Mouse (Mus musculus): Measurements from ENCODE around the gene Treml2. TPM values are rescaled to one million over a fixed set of nuclear protein-coding genes. Genes with fewer than 3 reads are reported as not detected.
"Not testable (repeated sequence)": the region's sequence is repeated elsewhere in the genome, so short reads cannot be mapped to it uniquely, and the experiment has no call there.

Treml2 gene
- polyA plus RNA-seq, 1 experiment from 2014 or later, result 11.9 TPM

- no peak for DNase-seq (ENCODE audit: low spot score)
Measured at GRCm38 (mm10) chr17:48346834-48347233, 47.5 kb downstream of the Treml2 start.

GRCm38 (mm10) chr17:48347287-48347686, 48.0 kb downstream of the Treml2 start:
- DNase-seq (ENCODE audit: low spot score), result no peak

GRCm38 (mm10) chr17:48350681-48351193, 51.4 kb downstream of the Treml2 start:
- DNase-seq (ENCODE audit: low spot score), result no peak

GRCm38 (mm10) chr17:48352976-48353375, 53.7 kb downstream of the Treml2 start:
- not testable (repeated sequence) for DNase-seq (ENCODE audit: low spot score)

GRCm38 (mm10) chr17:48355822-48356221, 56.5 kb downstream of the Treml2 start:
- DNase-seq (ENCODE audit: low spot score), result no peak

GRCm38 (mm10) chr17:48357892-48358291, 58.6 kb downstream of the Treml2 start:
- no peak for DNase-seq (ENCODE audit: low spot score)

GRCm38 (mm10) chr17:48359616-48360015, 60.3 kb downstream of the Treml2 start, which contains the start of gene Treml1:
Treml1 (plus strand) TSS chr17:48359916.
- no peak for DNase-seq (ENCODE audit: low spot score)

GRCm38 (mm10) chr17:48360462-48360861, 61.2 kb downstream of the Treml2 start:
- no peak for DNase-seq (ENCODE audit: low spot score)

Other genes starting within 250 kb of the Treml2 start
- not detected in 2 replicates for gene 1700067P10Rik, start 210.2 kb upstream of the Treml2 start, polyA plus RNA-seq (2015; fragmentation: Nextera tagmentation; extraction: Ambion mirVana)
- not detected in 2 replicates for gene 9830107B12Rik, start 153.2 kb upstream of the Treml2 start, polyA plus RNA-seq (2015; fragmentation: Nextera tagmentation; extraction: Ambion mirVana)
- gene A530064D06Rik, start 132.2 kb upstream of the Treml2 start, polyA plus RNA-seq (2015; fragmentation: Nextera tagmentation; extraction: Ambion mirVana), result 0.13 and 0.42 TPM in 2 replicates
- 0.05 TPM in 2 replicates for gene Trem1, start 66.7 kb upstream of the Treml2 start, polyA plus RNA-seq (2015; fragmentation: Nextera tagmentation; extraction: Ambion mirVana)
- gene Trem3, start 51.7 kb upstream of the Treml2 start, polyA plus RNA-seq (2015; fragmentation: Nextera tagmentation; extraction: Ambion mirVana), result 0.14 and 0.30 TPM in 2 replicates
- gene Treml4, start 35.2 kb upstream of the Treml2 start, polyA plus RNA-seq (2015; fragmentation: Nextera tagmentation; extraction: Ambion mirVana), result 0.82 and 1.5 TPM in 2 replicates
- gene B430306N03Rik, start 16.6 kb downstream of the Treml2 start, polyA plus RNA-seq (2015; fragmentation: Nextera tagmentation; extraction: Ambion mirVana), result 0.53 and 0.64 TPM in 2 replicates
- gene Trem2, start 46.9 kb downstream of the Treml2 start, polyA plus RNA-seq (2015; fragmentation: Nextera tagmentation; extraction: Ambion mirVana), result 2.1 and 3.8 TPM in 2 replicates
- 0.10 TPM in 2 replicates for gene Treml1, start 60.4 kb downstream of the Treml2 start, polyA plus RNA-seq (2015; fragmentation: Nextera tagmentation; extraction: Ambion mirVana)
- 13.3 and 15.2 TPM in 2 replicates for gene Nfya, start 110.4 kb downstream of the Treml2 start, polyA plus RNA-seq (2015; fragmentation: Nextera tagmentation; extraction: Ambion mirVana)
- gene Oard1, start 110.5 kb downstream of the Treml2 start, polyA plus RNA-seq (2015; fragmentation: Nextera tagmentation; extraction: Ambion mirVana), result 71.0 and 73.3 TPM in 2 replicates
- 0.86 and 1.6 TPM in 2 replicates for gene Apobec2, start 133.4 kb downstream of the Treml2 start, polyA plus RNA-seq (2015; fragmentation: Nextera tagmentation; extraction: Ambion mirVana)
- 0.17 TPM in 1 of 2 replicates, not detected in the other for gene Tspo2, start 152.0 kb downstream of the Treml2 start, polyA plus RNA-seq (2015; fragmentation: Nextera tagmentation; extraction: Ambion mirVana)
- gene Unc5cl, start 155.4 kb downstream of the Treml2 start, polyA plus RNA-seq (2015; fragmentation: Nextera tagmentation; extraction: Ambion mirVana), result 17.2 and 21.6 TPM in 2 replicates